Mouse (Mus musculus) liver, adult 2 months (tissue): Measurements from ENCODE around the gene Kcmf1. TPM values are rescaled to one million over a fixed set of nuclear protein-coding genes. Genes with fewer than 3 reads are reported as not detected.

Experiments used
- DNase-seq: peaks from one replicate; pipeline ENCODE4 v3.0.0-alpha.2; 2011; ENCODE audit warnings: low read depth, low spot score; ENCODE audit errors: extremely low read depth
- H3K27ac ChIP-seq: fragments of 200-500 bp; replicated peaks from 2 replicates; pipeline ENCODE4 v1.5.1; 2012; ENCODE audit warnings: low read depth, mild to moderate bottlenecking, control low read depth, inconsistent platforms, low read length; ENCODE audit not compliant: insufficient read depth
- H3K27me3 ChIP-seq: fragments of 200-500 bp; 2 replicates; pipeline ENCODE4 v1.6.1; 2012; ENCODE audit warnings: mild to moderate bottlenecking, moderate library complexity, low read length, inconsistent platforms; ENCODE audit not compliant: control insufficient read depth, insufficient read depth
- H3K36me3 ChIP-seq: fragments of 200-500 bp; 2 replicates; pipeline ENCODE4 v1.6.1; 2012; ENCODE audit warnings: low read length, inconsistent platforms; ENCODE audit not compliant: control insufficient read depth, insufficient read depth
- H3K4me1 ChIP-seq: fragments of 200-500 bp; 2 replicates; pipeline ENCODE4 v1.6.1; 2011; ENCODE audit warnings: low read length; ENCODE audit not compliant: control insufficient read depth, insufficient read depth
- H3K4me3 ChIP-seq: fragments of 200-500 bp; 2 replicates; pipeline ENCODE4 v1.5.1; 2011; ENCODE audit warnings: low read depth, mild to moderate bottlenecking, control low read depth, low read length, moderate library complexity; ENCODE audit not compliant: insufficient read depth
- H3K79me2 ChIP-seq: fragments of 200-500 bp; 2 replicates; pipeline ENCODE4 v1.6.1; 2012; ENCODE audit warnings: inconsistent platforms, mild to moderate bottlenecking, low read length, moderate library complexity; ENCODE audit not compliant: control insufficient read depth, insufficient read depth
- H3K9ac ChIP-seq: fragments of 200-500 bp; 2 replicates; pipeline ENCODE4 v1.6.1; 2012; ENCODE audit warnings: low read depth, mild to moderate bottlenecking, control low read depth, inconsistent platforms, low read length
- CTCF ChIP-seq: fragments of 200-500 bp; IDR thresholded peaks from 2 replicates; pipeline ENCODE4 v1.5.1; 2011; ENCODE audit warnings: low read depth, low read length, control low read depth
- POLR2A ChIP-seq: fragments of 200-500 bp; IDR thresholded peaks from 2 replicates; pipeline ENCODE4 v1.6.1; 2011; ENCODE audit warnings: low read length, control low read depth; ENCODE audit not compliant: insufficient read depth; ENCODE audit errors: extremely low read depth
- WGBS: fragments of 180-500 bp; shearing (Covaris S2); methylation state at CpG from one replicate; pipeline ENCODE4 v1.1.7; 2018; 5-methylcytosine and 5-hydroxymethylcytosine counted together
- polyA plus RNA-seq: library from polyadenylated mRNA; depleted of rRNA; stranded (reverse); fragments of >200 nt; gene quantifications from 2 replicates; pipeline ENCODE4 v1.2.3, GENCODE M21; 2012; rRNA removed
- total RNA-seq: library from RNA; depleted of rRNA; stranded (reverse); fragments of >200 nt; gene quantifications from 2 replicates; pipeline ENCODE4 v1.2.3, GENCODE M21; 2014; rRNA removed

Kcmf1 gene
- total and polyA plus RNA-seq, 2 experiments, result 38.6 to 107 TPM

- TF ChIP-seq CTCF, result no peak
- no peak for TF ChIP-seq POLR2A
- DNase-seq, result peak; percentile 60
- no peaks in the 10 kb centered on the region for H3K79me2 ChIP-seq
- no peak overlapping the region for H3K27ac ChIP-seq
- peaks cover 4% of the 10 kb centered on the region; the same call in 1 of the 2 replicates for H3K4me1 ChIP-seq
- H3K36me3 ChIP-seq, result no peaks in the 10 kb centered on the region
- H3K4me3 ChIP-seq, result no peak overlapping the region
- H3K9ac ChIP-seq, result no peak overlapping the region
- no peaks in the 10 kb centered on the region for H3K27me3 ChIP-seq
- 51% methylated on average over 6 of the region's 6 CpGs for WGBS
These were observed 97.7 kb downstream of the Kcmf1 start for GRCm38 (mm10) chr6:72802119-72802518.

GRCm38 (mm10) chr6:72800641-72801040 is 99.1 kb downstream of the Kcmf1 start:
- Histone ChIP-seq H3K4me1 (peaks cover 4% of the 10 kb centered on the region; the same call in 1 of the 2 replicates), H3K9ac (no peak overlapping the region), H3K36me3 (no peaks in the 10 kb centered on the region), H3K27ac (no peak overlapping the region), H3K4me3 (no peak overlapping the region), H3K79me2 (no peaks in the 10 kb centered on the region), H3K27me3 (no peaks in the 10 kb centered on the region)
- no peak for TF ChIP-seq POLR2A
- no peak for DNase-seq
- WGBS, result 77% methylated on average over 2 of the region's 2 CpGs

GRCm38 (mm10) chr6:72797763-72798162 is 102.0 kb downstream of the Kcmf1 start:
- no peaks in the 10 kb centered on the region for H3K36me3 ChIP-seq
- no peaks in the 10 kb centered on the region for H3K27me3 ChIP-seq
- no peak for DNase-seq
- no peaks in the 10 kb centered on the region for H3K79me2 ChIP-seq
- H3K4me1 ChIP-seq, result no peaks in the 10 kb centered on the region
- no peak overlapping the region for H3K27ac ChIP-seq
- H3K9ac ChIP-seq, result no peak overlapping the region
- no peak for TF ChIP-seq POLR2A
- no peak for TF ChIP-seq CTCF
- H3K4me3 ChIP-seq, result no peak overlapping the region

GRCm38 (mm10) chr6:72795444-72795843 is 104.3 kb downstream of the Kcmf1 start:
- no peaks in the 10 kb centered on the region for H3K27me3 ChIP-seq
- no peak overlapping the region for H3K4me3 ChIP-seq
- 82% methylated on average over 16 of the region's 16 CpGs for WGBS
- DNase-seq, result no peak
- no peaks in the 10 kb centered on the region for H3K4me1 ChIP-seq
- TF ChIP-seq POLR2A (no peak), CTCF (no peak)
- no peak overlapping the region for H3K9ac ChIP-seq
- no peaks in the 10 kb centered on the region for H3K79me2 ChIP-seq
- H3K27ac ChIP-seq, result no peak overlapping the region
- no peaks in the 10 kb centered on the region for H3K36me3 ChIP-seq

GRCm38 (mm10) chr6:72794870-72795269 is 104.9 kb downstream of the Kcmf1 start:
- Histone ChIP-seq H3K36me3 (no peaks in the 10 kb centered on the region), H3K9ac (no peak overlapping the region), H3K27me3 (no peaks in the 10 kb centered on the region), H3K4me3 (no peak overlapping the region), H3K4me1 (no peaks in the 10 kb centered on the region), H3K79me2 (no peaks in the 10 kb centered on the region), H3K27ac (no peak overlapping the region)
- TF ChIP-seq POLR2A, result no peak
- WGBS, result 73% methylated on average over 7 of the region's 7 CpGs
- no peak for DNase-seq

GRCm38 (mm10) chr6:72792641-72793040 is 107.1 kb downstream of the Kcmf1 start:
- Histone ChIP-seq H3K9ac (no peak overlapping the region), H3K27ac (no peak overlapping the region), H3K4me3 (no peak overlapping the region), H3K27me3 (no peaks in the 10 kb centered on the region), H3K79me2 (no peaks in the 10 kb centered on the region), H3K4me1 (no peaks in the 10 kb centered on the region), H3K36me3 (no peaks in the 10 kb centered on the region)
- 91% methylated on average over 8 of the region's 8 CpGs for WGBS
- DNase-seq, result no peak
- TF ChIP-seq POLR2A, result no peak
- TF ChIP-seq CTCF, result no peak

Other genes starting within 250 kb of the Kcmf1 start
- gene Tcf7l1, start 110.7 kb downstream of the Kcmf1 start, total RNA-seq, result 0.92 and 1.1 TPM in 2 replicates
- 5.0 and 6.9 TPM in 2 replicates for gene Tcf7l1, start 110.7 kb downstream of the Kcmf1 start, polyA plus RNA-seq
- 5.0 and 5.4 TPM in 2 replicates for gene Tmsb10, start 58.8 kb upstream of the Kcmf1 start, total RNA-seq
- gene Tmsb10, start 58.8 kb upstream of the Kcmf1 start, polyA plus RNA-seq, result 5.2 and 7.1 TPM in 2 replicates